Mouse (Mus musculus) hindbrain, embryonic 11.5 days (tissue): ENCODE data around the gene Cybrd1. TPM values are rescaled to one million over a fixed set of nuclear protein-coding genes. Genes with fewer than 3 reads are reported as not detected.

Experiments used
- ATAC-seq: fragments of 200-750 bp; cut with Nextera tagmentation; 2 replicates; pipeline ENCODE4 v1.8.0; 2017; ENCODE audit warnings: mild to moderate bottlenecking, moderate TSS enrichment, moderate library complexity; ENCODE audit not compliant: low FRiP score
- DNase-seq: peaks from one replicate; pipeline ENCODE4 v3.0.0-alpha.2; 2015; ENCODE audit warnings: low spot score
- H3K27ac ChIP-seq: fragments of 300-500 bp; sonication (generic); 2 replicates; pipeline ENCODE4 v1.5.1; 2014; ENCODE audit warnings: mild to moderate bottlenecking, low read depth, low read length
- H3K27me3 ChIP-seq: fragments of 300-500 bp; sonication (generic); 2 replicates; pipeline ENCODE4 v1.6.1; 2014; ENCODE audit warnings: mild to moderate bottlenecking, low read length, moderate library complexity, mixed read lengths; ENCODE audit not compliant: control insufficient read depth, insufficient read depth
- H3K36me3 ChIP-seq: fragments of 300-500 bp; sonication (generic); 2 replicates; pipeline ENCODE4 v1.6.1; 2014; ENCODE audit warnings: mild to moderate bottlenecking, low read length, moderate library complexity, mixed read lengths; ENCODE audit not compliant: control insufficient read depth, insufficient read depth
- H3K4me1 ChIP-seq: fragments of 300-500 bp; sonication (generic); replicated peaks from 2 replicates; pipeline ENCODE4 v1.6.1; 2014; ENCODE audit warnings: low read length, mixed read lengths; ENCODE audit not compliant: control insufficient read depth, insufficient read depth
- H3K4me2 ChIP-seq: fragments of 300-500 bp; sonication (generic); replicated peaks from 2 replicates; pipeline ENCODE4 v1.6.1; 2014; ENCODE audit warnings: mild to moderate bottlenecking, low read depth, low read length
- H3K4me3 ChIP-seq: fragments of 300-500 bp; sonication (generic); 2 replicates; pipeline ENCODE4 v1.5.1; 2014; ENCODE audit warnings: low read depth, low read length
- H3K9ac ChIP-seq: fragments of 300-500 bp; sonication (generic); 2 replicates; pipeline ENCODE4 v1.6.1; 2014; ENCODE audit warnings: low read depth, low read length
- H3K9me3 ChIP-seq: fragments of 300-500 bp; sonication (generic); 2 replicates; pipeline ENCODE4 v1.6.1; 2016; ENCODE audit warnings: low read length; ENCODE audit not compliant: control insufficient read depth
- WGBS: fragments of 180-500 bp; shearing (Covaris S2); extraction: QIAGEN DNeasy Blood & Tissue Kit; methylation state at CpG from one replicate; pipeline ENCODE4 v1.1.7; 2014; 5-methylcytosine and 5-hydroxymethylcytosine counted together
- polyA plus RNA-seq: library from polyadenylated mRNA; unstranded; fragments of >200 nt; fragmentation: Nextera tagmentation; extraction: Ambion mirVana; gene quantifications from 2 replicates; pipeline ENCODE4 v1.2.1, GENCODE M21; 2014

The Cybrd1 gene
- polyA plus RNA-seq, 1 experiment from 2014 or later: 0.34 TPM

DNA sequence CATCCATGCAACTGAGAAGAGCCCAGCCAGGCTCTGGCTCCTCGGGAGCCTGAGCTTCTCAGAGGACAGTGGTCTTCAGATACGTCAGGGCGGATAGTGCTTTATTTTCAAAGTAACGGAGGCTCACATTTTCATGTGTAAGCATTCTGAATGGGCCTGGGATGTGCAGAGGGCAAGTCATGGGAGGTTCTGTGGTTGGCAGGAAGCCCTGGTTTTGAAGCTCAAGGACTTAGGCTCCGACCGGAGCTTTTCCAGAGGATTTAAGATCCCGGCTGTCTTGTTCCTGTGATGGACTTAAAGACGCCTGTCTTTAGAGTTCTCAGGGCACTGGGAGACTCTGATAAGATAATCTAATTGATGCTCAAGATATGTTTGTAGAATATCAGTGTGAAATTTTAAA is 38.7 kb downstream of the Cybrd1 start:
- H3K27me3 ChIP-seq: no peaks in the 10 kb centered on the region
- no peak overlapping the region for H3K9ac ChIP-seq
- no peak overlapping the region for H3K4me2 ChIP-seq
- ATAC-seq (no peak), DNase-seq (no peak)
- H3K36me3 ChIP-seq: no peaks in the 10 kb centered on the region
- H3K4me3 ChIP-seq: no peak overlapping the region
- WGBS: 88% methylated on average over 8 of the region's 8 CpGs
- H3K9me3 ChIP-seq: no peaks in the 10 kb centered on the region
- H3K4me1 ChIP-seq: no peaks in the 10 kb centered on the region
- H3K27ac ChIP-seq: no peak overlapping the region

DNA sequence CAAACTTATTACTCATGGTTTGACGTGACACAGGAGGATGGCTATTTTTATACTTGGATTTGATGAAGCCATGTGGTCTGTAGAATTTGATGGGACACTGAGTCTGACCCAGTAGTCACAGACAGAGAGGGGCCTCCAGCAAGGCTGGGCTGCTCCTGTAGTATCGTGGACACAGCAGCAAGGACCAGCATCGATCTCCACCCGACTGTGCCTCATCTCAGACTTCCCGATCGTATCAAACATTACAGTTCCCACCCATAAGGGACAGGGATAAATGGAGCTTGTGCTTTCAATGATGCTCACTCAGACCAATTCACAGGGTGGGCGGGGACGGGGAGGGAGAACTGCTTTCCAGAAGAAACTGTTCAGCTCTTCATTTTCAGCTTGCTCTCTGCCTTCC is 40.2 kb downstream of the Cybrd1 start:
- Histone ChIP-seq H3K36me3 (no peaks in the 10 kb centered on the region), H3K4me3 (no peak overlapping the region), H3K9ac (no peak overlapping the region), H3K27me3 (no peaks in the 10 kb centered on the region), H3K27ac (no peak overlapping the region), H3K4me1 (no peaks in the 10 kb centered on the region), H3K9me3 (no peaks in the 10 kb centered on the region), H3K4me2 (no peak overlapping the region)
- ATAC-seq (no peak), DNase-seq (no peak)
- 96% methylated on average over 8 of the region's 8 CpGs for WGBS

DNA sequence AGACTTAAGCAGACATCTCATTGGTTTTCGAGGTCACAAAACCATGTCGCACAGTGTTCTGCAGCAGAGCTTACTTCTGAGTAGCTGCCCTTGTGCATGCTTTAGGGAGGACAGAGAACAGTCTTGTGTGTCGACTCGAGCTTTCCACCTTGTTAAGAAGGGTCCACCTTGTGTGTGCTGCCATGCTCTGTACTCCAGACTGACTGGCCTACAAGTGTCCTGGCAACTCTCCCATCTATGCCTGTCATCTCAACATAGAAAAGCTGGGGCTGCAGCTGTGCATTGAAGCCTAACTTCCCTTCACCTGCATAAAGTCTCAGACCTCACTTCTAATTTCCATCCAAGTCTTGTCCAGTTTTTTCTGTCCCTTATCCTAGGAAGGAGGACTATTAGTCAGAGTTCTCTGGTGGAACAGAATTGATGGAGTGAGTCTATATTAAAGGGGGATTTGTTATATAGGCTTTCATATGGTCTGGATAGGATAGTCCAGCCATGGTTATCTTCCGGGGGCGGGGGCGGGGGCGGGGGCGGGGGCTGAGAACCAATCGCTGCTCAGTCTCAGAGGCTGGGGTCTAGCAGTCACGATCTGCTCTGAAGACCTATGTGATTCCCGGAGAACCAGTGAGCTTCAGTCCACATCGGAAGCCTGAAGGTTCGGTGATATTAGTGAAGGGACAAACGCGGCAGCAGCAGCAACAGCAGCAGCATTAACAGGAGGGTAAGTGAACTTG is 42.0 kb downstream of the Cybrd1 start:
- no peaks in the 10 kb centered on the region for H3K9me3 ChIP-seq
- no peaks in the 10 kb centered on the region for H3K4me1 ChIP-seq
- 83% methylated on average over 16 of the region's 16 CpGs for WGBS
- H3K4me3 ChIP-seq: no peak overlapping the region
- H3K27ac ChIP-seq: no peak overlapping the region
- H3K36me3 ChIP-seq: no peaks in the 10 kb centered on the region
- no peaks in the 10 kb centered on the region for H3K27me3 ChIP-seq
- no peak overlapping the region for H3K4me2 ChIP-seq
- ATAC-seq (no peak), DNase-seq (no peak)
- no peak overlapping the region for H3K9ac ChIP-seq

DNA sequence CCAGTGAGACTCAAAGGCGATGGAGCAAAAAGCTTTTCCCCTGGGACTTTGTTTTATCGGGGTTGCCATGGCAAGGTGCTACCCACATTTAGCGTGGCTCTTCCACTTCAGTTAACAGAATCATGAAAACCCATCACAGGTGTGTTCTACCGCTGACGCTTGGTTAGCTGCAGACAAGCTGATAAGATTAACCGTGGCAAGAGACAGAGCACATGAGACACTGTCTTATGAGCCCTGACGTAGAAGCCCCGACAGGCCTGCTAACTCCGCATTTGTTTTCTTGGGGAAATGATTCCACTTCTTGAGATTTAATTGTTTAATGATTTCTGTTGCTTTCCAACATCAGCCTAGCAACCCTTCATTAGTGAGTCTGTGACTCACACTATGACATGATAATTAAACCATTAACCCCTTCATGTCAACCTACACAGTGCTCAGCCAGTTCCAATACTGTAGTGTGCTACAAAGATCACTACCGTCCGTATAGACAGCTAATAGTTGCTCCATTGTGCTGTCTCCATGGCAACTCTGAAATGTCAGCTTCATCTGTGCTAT is 42.7 kb downstream of the Cybrd1 start:
- H3K4me2 ChIP-seq: no peak overlapping the region
- ATAC-seq: peak; percentile 47; the same call in 1 of the 2 replicates
- peak; percentile 19 for DNase-seq
- H3K4me3 ChIP-seq: no peak overlapping the region
- WGBS: 73% methylated on average over 11 of the region's 11 CpGs
- H3K27me3 ChIP-seq: no peaks in the 10 kb centered on the region
- no peaks in the 10 kb centered on the region for H3K9me3 ChIP-seq
- H3K4me1 ChIP-seq: no peaks in the 10 kb centered on the region
- H3K9ac ChIP-seq: no peak overlapping the region
- H3K27ac ChIP-seq: no peak overlapping the region
- no peaks in the 10 kb centered on the region for H3K36me3 ChIP-seq

DNA sequence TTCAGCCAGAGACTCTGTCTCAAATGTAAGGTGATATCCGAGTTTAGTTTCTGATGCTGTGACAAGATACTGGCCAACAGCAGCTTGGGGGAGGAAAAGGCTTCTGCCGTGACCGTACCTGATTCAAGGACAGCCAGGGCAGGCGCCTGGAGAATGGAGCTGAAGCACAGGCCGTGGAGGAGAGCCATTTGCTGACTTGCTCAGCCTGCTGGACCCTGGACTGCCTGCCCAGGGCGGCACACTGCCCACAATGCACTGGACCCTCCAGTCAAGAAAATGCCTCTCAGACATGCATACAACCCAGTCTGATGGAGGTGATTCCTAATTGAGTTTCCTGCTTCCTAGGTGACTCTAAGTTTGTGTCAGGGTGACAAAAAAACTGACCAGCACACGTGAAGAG is 43.8 kb downstream of the Cybrd1 start:
- no peak overlapping the region for H3K4me3 ChIP-seq
- H3K27me3 ChIP-seq: no peaks in the 10 kb centered on the region
- DNase-seq (no peak), ATAC-seq (no peak)
- no peak overlapping the region for H3K9ac ChIP-seq
- no peaks in the 10 kb centered on the region for H3K4me1 ChIP-seq
- no peaks in the 10 kb centered on the region for H3K9me3 ChIP-seq
- H3K36me3 ChIP-seq: no peaks in the 10 kb centered on the region
- H3K4me2 ChIP-seq: no peak overlapping the region
- 85% methylated on average over 7 of the region's 7 CpGs for WGBS
- H3K27ac ChIP-seq: no peak overlapping the region

DNA sequence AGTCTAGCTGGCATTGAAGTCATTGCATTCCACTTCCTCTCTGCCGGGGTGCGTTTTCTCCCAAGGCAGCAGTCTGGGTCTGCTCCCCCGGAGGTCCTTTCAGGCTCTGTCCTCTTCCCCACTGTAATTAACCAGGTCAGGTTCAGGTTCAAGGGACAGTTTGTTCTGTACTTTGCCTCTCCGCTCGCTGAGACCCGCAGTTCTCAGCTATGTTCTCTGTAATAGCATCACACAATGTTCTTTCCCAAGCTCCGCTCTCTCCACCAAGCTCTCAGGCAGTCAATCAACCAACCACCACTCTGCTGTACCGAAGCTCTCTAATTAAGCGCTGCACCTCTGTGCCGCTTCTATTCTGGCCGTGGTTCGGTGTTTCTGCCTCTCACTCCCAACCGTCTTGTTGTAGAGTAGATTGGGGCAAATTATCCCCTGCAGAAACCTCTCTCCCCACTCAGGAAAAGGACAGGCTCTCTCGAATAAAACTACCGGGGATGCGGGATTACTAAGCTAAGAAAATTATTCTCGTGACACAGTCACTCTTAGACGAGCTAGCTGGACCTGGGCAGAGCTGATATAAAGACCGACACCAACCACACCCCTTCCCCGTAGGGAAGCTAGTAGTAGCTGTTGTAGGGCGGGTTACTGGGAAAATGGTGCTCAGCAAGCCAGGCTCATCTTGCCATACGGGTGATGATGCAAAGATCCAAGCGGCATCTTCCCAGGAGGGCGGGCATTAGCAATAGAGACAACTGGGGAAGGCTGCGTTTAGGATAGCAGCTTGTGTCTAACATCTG is 45.3 kb downstream of the Cybrd1 start:
- Histone ChIP-seq H3K9ac (no peak overlapping the region), H3K9me3 (no peaks in the 10 kb centered on the region), H3K36me3 (no peaks in the 10 kb centered on the region), H3K4me2 (no peak overlapping the region), H3K4me3 (no peak overlapping the region), H3K27me3 (no peaks in the 10 kb centered on the region), H3K27ac (no peak overlapping the region), H3K4me1 (no peaks in the 10 kb centered on the region)
- no peak for DNase-seq
- WGBS: 85% methylated on average over 25 of the region's 25 CpGs
- ATAC-seq: no peak

DNA sequence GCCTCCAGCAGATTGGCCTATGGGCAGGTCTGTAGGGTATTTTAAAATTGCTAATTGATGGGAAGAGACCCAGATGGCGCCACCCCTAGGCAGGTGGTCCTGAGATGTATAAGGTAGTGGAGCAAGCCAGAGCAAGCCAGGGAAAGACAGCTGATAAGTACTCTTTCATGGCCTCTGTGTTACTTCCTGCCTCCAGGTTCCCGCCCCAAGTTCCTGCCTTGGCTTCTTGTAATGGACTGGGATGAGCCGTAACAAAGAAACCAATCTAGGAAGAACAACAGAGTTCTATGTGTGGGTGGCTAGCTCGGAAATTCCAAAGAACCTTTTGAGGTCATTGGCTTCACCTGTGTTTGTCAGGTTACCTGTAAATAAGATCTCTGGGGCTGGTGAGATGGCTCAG is 49.5 kb downstream of the Cybrd1 start:
- Histone ChIP-seq H3K36me3 (no peaks in the 10 kb centered on the region), H3K4me1 (no peaks in the 10 kb centered on the region), H3K4me2 (no peak overlapping the region), H3K9me3 (no peaks in the 10 kb centered on the region), H3K27me3 (no peaks in the 10 kb centered on the region), H3K9ac (no peak overlapping the region), H3K4me3 (no peak overlapping the region), H3K27ac (no peak overlapping the region)
- DNase-seq (no peak), ATAC-seq (no peak)
- 72% methylated on average over 4 of the region's 4 CpGs for WGBS

DNA sequence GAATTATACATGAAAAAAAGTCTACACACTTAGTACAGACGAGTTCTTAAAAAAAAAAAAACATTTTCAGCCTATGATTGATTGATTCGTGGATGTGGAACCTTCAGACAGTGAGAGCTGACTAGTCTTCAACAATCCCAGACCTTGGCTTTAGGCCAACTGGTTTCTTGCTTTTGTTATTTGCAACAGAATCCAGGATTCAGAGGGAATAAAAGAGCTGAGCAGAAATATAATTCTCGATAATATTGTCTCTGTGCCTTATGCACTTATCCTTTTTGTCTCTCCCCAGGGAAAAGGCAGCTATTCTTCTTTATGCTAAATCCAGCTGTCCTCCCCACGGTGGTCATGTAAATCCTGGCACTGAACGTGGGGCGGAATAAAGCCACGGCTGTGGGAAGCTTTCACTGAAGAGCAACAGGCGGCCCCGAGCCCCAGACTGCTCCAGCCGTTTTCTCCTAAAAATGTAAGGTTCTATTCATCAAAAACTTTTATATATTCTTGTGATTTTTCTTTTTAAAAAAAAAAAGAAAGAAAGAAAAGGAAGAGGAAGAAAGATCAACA is 50.8 kb downstream of the Cybrd1 start:
- Histone ChIP-seq H3K27ac (no peak overlapping the region), H3K9ac (no peak overlapping the region), H3K9me3 (no peaks in the 10 kb centered on the region), H3K4me3 (no peak overlapping the region), H3K4me2 (no peak overlapping the region), H3K36me3 (no peaks in the 10 kb centered on the region), H3K4me1 (no peaks in the 10 kb centered on the region), H3K27me3 (no peaks in the 10 kb centered on the region)
- no peak for ATAC-seq
- DNase-seq: peak; percentile 21
- WGBS: 54% methylated on average over 10 of the region's 10 CpGs
